Mouse (Mus musculus) cerebellum, adult 2 months (tissue): ENCODE data around the gene Usp20.

ENCODE experiments used
- CTCF ChIP-seq: fragments of 200-500 bp; IDR thresholded peaks from 2 replicates; pipeline ENCODE4 v1.5.1; 2011; ENCODE audit warnings: low read depth, mild to moderate bottlenecking, control low read depth, low read length, moderate library complexity, borderline replicate concordance; ENCODE audit not compliant: insufficient read depth
- POLR2A ChIP-seq: fragments of 200-500 bp; IDR thresholded peaks from 2 replicates; pipeline ENCODE4 v1.6.1; 2011; ENCODE audit warnings: low read length, control low read depth, borderline replicate concordance; ENCODE audit not compliant: insufficient read depth

GRCm38 (mm10) chr2:31013371-31014120 lies 31.5 kb downstream of the Usp20 start:
- no peak for TF ChIP-seq CTCF
- no peak for TF ChIP-seq POLR2A
